In the genomic region with DNA sequence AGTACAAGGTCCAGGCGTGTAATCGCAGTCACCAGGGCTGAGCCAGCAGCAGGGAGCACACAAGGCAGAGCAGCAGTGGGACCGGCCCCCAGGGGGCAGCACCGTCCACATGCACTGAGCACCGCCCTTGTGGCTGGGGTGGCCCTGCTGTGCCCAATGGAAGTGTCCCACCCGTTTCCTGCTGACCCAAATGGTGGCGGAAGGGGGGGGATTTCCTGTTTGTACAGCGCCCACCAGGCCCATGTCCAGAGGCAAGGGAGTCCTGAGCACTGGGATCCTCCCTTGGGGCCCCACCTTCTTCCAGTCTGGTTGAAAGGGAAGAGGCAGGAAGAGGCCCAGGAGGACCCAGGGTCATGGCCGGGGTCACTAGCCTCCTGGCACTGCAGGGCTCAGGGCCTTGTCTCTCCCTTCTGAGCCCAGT, we compare ENCODE assay signal across 7 mouse cellular contexts. TPM values are rescaled to one million over a fixed set of nuclear protein-coding genes. Genes with fewer than 3 reads are reported as not detected.
A peak's percentile ranks its signal among the peaks of the same experiment; 100 is the strongest.
DNase-seq lines count a peak whose midpoint lies in the region; ATAC-seq and TF ChIP-seq lines count a peak whose summit lies in the region.

No protein-coding gene starts in this region.

- 15% methylated on average over 9 of the region's 9 CpGs for WGBS in embryonic facial prominence, embryonic 11.5 days
- WGBS in heart, embryonic 11.5 days (ENCODE audit: insufficient replicate concordance) = 12% methylated on average over 9 of the region's 9 CpGs
- WGBS in kidney, embryonic 16.5 days = 21% methylated on average over 9 of the region's 9 CpGs

- H3K27ac ChIP-seq in embryonic facial prominence, embryonic 11.5 days (replicated peaks; ENCODE audit: low read depth, low read length) = peak overlapping the region; percentile 41; the same call in 1 of the 2 replicates
- peak overlapping the region; percentile 72 for H3K27ac ChIP-seq in heart, embryonic 11.5 days (ENCODE audit: low read depth, low read length)
- peak overlapping the region; percentile 85 for H3K27ac ChIP-seq in kidney, embryonic 16.5 days (ENCODE audit: low read length)

- peak; percentile 61 for TF ChIP-seq CTCF in E14TG2a.4 (conservative IDR thresholded peaks at IDR 0.05; ENCODE audit: low read length)

- peak; percentile 85 for DNase-seq in adrenal gland, adult 8-10 months
- DNase-seq in embryonic facial prominence, embryonic 11.5 days (ENCODE audit: low spot score) = peak; percentile 69
- peak; percentile 95 for DNase-seq in lung, postnatal 14 days
- peak; percentile 74 for DNase-seq in spleen, adult 12 weeks (ENCODE audit: low spot score)

- 0 out of 2 replicates have a peak, but pooled peaks cover 8% of the 10 kb centered on the region for H3K27me3 ChIP-seq in E14TG2a.4 (ENCODE audit: insufficient read depth, low read length)
- H3K27me3 ChIP-seq in embryonic facial prominence, embryonic 11.5 days (ENCODE audit: control insufficient read depth, insufficient read depth, low read length) = peaks cover 2% of the 10 kb centered on the region; the same call in 1 of the 2 replicates
- peaks cover 8% of the 10 kb centered on the region; the same call in 1 of the 2 replicates for H3K27me3 ChIP-seq in heart, embryonic 11.5 days (ENCODE audit: control insufficient read depth, insufficient read depth, low read length)
- H3K27me3 ChIP-seq in kidney, embryonic 16.5 days (ENCODE audit: insufficient read depth, low read length) = no peaks in the 10 kb centered on the region

- no peak overlapping the region for H3K9ac ChIP-seq in embryonic facial prominence, embryonic 11.5 days (replicated peaks; ENCODE audit: low read length)
- no peak overlapping the region for H3K9ac ChIP-seq in heart, embryonic 11.5 days (ENCODE audit: low read depth, low read length)
- H3K9ac ChIP-seq in kidney, embryonic 16.5 days (replicated peaks; ENCODE audit: low read length) = peak overlapping the region; percentile 6; the same call in 1 of the 2 replicates

- no peaks in the 10 kb centered on the region for H3K9me3 ChIP-seq in E14TG2a.4 (ENCODE audit: low read length)
- no peaks in the 10 kb centered on the region for H3K9me3 ChIP-seq in embryonic facial prominence, embryonic 11.5 days (replicated peaks; ENCODE audit: control insufficient read depth, low read length)
- no peaks in the 10 kb centered on the region for H3K9me3 ChIP-seq in heart, embryonic 11.5 days (replicated peaks; ENCODE audit: control insufficient read depth, low read length)
- H3K9me3 ChIP-seq in kidney, embryonic 16.5 days (ENCODE audit: low read length) = no peaks in the 10 kb centered on the region

- peak; percentile 7; the same call in 1 of the 2 replicates for ATAC-seq in embryonic facial prominence, embryonic 11.5 days (replicated peaks; ENCODE audit: insufficient number of reproducible peaks, low FRiP score, low TSS enrichment, low read depth)
- 0 out of 2 replicates have a peak, but pooled peaks have one; percentile 11 for ATAC-seq in heart, embryonic 11.5 days (replicated peaks; ENCODE audit: insufficient number of reproducible peaks, low FRiP score, low TSS enrichment)
- peak; percentile 56 for ATAC-seq in kidney, embryonic 16.5 days (ENCODE audit: low FRiP score, low TSS enrichment)

- H3K4me2 ChIP-seq in embryonic facial prominence, embryonic 11.5 days (ENCODE audit: low read depth, low read length) = no peak overlapping the region
- H3K4me2 ChIP-seq in heart, embryonic 11.5 days = peak overlapping the region; percentile 20
- peak overlapping the region; percentile 31 for H3K4me2 ChIP-seq in kidney, embryonic 16.5 days (replicated peaks; ENCODE audit: low read depth, low read length)

- H3K36me3 ChIP-seq in E14TG2a.4 (ENCODE audit: insufficient read depth, low read length) = peaks cover 55% of the 10 kb centered on the region
- H3K36me3 ChIP-seq in embryonic facial prominence, embryonic 11.5 days (replicated peaks; ENCODE audit: control insufficient read depth, insufficient read depth, low read depth, low read length) = no peaks in the 10 kb centered on the region; the same call in 1 of the 2 replicates
- H3K36me3 ChIP-seq in heart, embryonic 11.5 days (ENCODE audit: control insufficient read depth, insufficient read depth, low read length) = peaks cover 5% of the 10 kb centered on the region; the same call in 1 of the 2 replicates
- peaks cover 37% of the 10 kb centered on the region; the same call in 1 of the 2 replicates for H3K36me3 ChIP-seq in kidney, embryonic 16.5 days (ENCODE audit: insufficient read depth, low read length)

- H3K4me1 ChIP-seq in E14TG2a.4 (replicated peaks; ENCODE audit: low read depth, low read length) = peaks cover 99% of the 10 kb centered on the region
- H3K4me1 ChIP-seq in embryonic facial prominence, embryonic 11.5 days (ENCODE audit: control insufficient read depth, insufficient read depth, low read length) = peaks cover 15% of the 10 kb centered on the region
- H3K4me1 ChIP-seq in heart, embryonic 11.5 days (ENCODE audit: control insufficient read depth, insufficient read depth, low read length) = peaks cover 84% of the 10 kb centered on the region
- H3K4me1 ChIP-seq in kidney, embryonic 16.5 days (ENCODE audit: insufficient read depth, low read length) = peaks cover 82% of the 10 kb centered on the region

- peak overlapping the region; percentile 66 for H3K4me3 ChIP-seq in E14TG2a.4 (replicated peaks; ENCODE audit: low read length)
- H3K4me3 ChIP-seq in embryonic facial prominence, embryonic 11.5 days (ENCODE audit: low read depth, low read length) = no peak overlapping the region
- H3K4me3 ChIP-seq in heart, embryonic 11.5 days (ENCODE audit: low read depth, low read length) = 0 out of 2 replicates have a peak overlapping the region, but pooled peaks have one; percentile 9
- no peak overlapping the region for H3K4me3 ChIP-seq in kidney, embryonic 16.5 days (ENCODE audit: low read length)

RNA-seq across cellular contexts. Expression of a gene that starts 16.0 kb away (rescaled TPM):
- total RNA-seq in adrenal gland, adult 8-10 months (2022) = 1 to 10 TPM in 2 of 4 experiments, under 1 TPM in 2; 0.78 to 2.0 (median 0.96) TPM
- polyA plus RNA-seq in embryonic facial prominence, embryonic 11.5 days (2014; fragmentation: Nextera tagmentation; extraction: Ambion mirVana) = 3.4 and 4.1 TPM in 2 replicates
- 4.2 and 5.8 TPM in 2 replicates for polyA plus RNA-seq in heart, embryonic 11.5 days (2014; fragmentation: Nextera tagmentation; extraction: Ambion mirVana)
- 42.7 and 44.1 TPM in 2 replicates for polyA plus RNA-seq in kidney, embryonic 16.5 days (2015; fragmentation: Nextera tagmentation; extraction: Ambion mirVana)

RNA-seq across cellular contexts. Expression of a gene that starts 20.1 kb away (rescaled TPM):
- 1 to 10 TPM; 2.0 to 4.2 (median 2.6) TPM for total RNA-seq in adrenal gland, adult 8-10 months (2022)
- 0.63 TPM in 1 of 2 replicates, not detected in the other for polyA plus RNA-seq in embryonic facial prominence, embryonic 11.5 days (2014; fragmentation: Nextera tagmentation; extraction: Ambion mirVana)
- 0.55 and 1.2 TPM in 2 replicates for polyA plus RNA-seq in heart, embryonic 11.5 days (2014; fragmentation: Nextera tagmentation; extraction: Ambion mirVana)
- 1.4 and 1.6 TPM in 2 replicates for polyA plus RNA-seq in kidney, embryonic 16.5 days (2015; fragmentation: Nextera tagmentation; extraction: Ambion mirVana)

RNA-seq across cellular contexts. Expression of a gene that starts 24.6 kb away (rescaled TPM):
- 1 to 10 TPM in 2 of 4 experiments, under 1 TPM in 2; 0.65 to 2.9 (median 1.0) TPM for total RNA-seq in adrenal gland, adult 8-10 months (2022)
- 2.5 and 4.1 TPM in 2 replicates for polyA plus RNA-seq in embryonic facial prominence, embryonic 11.5 days (2014; fragmentation: Nextera tagmentation; extraction: Ambion mirVana)
- 1.4 and 2.9 TPM in 2 replicates for polyA plus RNA-seq in heart, embryonic 11.5 days (2014; fragmentation: Nextera tagmentation; extraction: Ambion mirVana)
- 5.0 and 5.2 TPM in 2 replicates for polyA plus RNA-seq in kidney, embryonic 16.5 days (2015; fragmentation: Nextera tagmentation; extraction: Ambion mirVana)

RNA-seq across cellular contexts. Expression of a gene that starts 24.7 kb away (rescaled TPM):
- total RNA-seq in adrenal gland, adult 8-10 months (2022) = 10 to 100 TPM; 49.8 to 60.2 (median 55.0) TPM
- 45.0 and 52.5 TPM in 2 replicates for polyA plus RNA-seq in embryonic facial prominence, embryonic 11.5 days (2014; fragmentation: Nextera tagmentation; extraction: Ambion mirVana)
- 47.5 and 61.4 TPM in 2 replicates for polyA plus RNA-seq in heart, embryonic 11.5 days (2014; fragmentation: Nextera tagmentation; extraction: Ambion mirVana)
- polyA plus RNA-seq in kidney, embryonic 16.5 days (2015; fragmentation: Nextera tagmentation; extraction: Ambion mirVana) = 87.6 and 104 TPM in 2 replicates

RNA-seq across cellular contexts. Expression of a gene that starts 30.6 kb away (rescaled TPM):
- total RNA-seq in adrenal gland, adult 8-10 months (2022) = 10 to 100 TPM; 47.1 to 52.7 (median 49.9) TPM
- polyA plus RNA-seq in embryonic facial prominence, embryonic 11.5 days (2014; fragmentation: Nextera tagmentation; extraction: Ambion mirVana) = 92.1 and 95.0 TPM in 2 replicates
- polyA plus RNA-seq in heart, embryonic 11.5 days (2014; fragmentation: Nextera tagmentation; extraction: Ambion mirVana) = 66.1 and 70.0 TPM in 2 replicates
- polyA plus RNA-seq in kidney, embryonic 16.5 days (2015; fragmentation: Nextera tagmentation; extraction: Ambion mirVana) = 111 and 115 TPM in 2 replicates

Comparison
In these comparisons a context has a peak if more than half of its experiments do, and no peak if none do; other contexts are left out.
1. H3K4me3 ChIP-seq: peak in E14TG2a.4 (single experiment) and heart, embryonic 11.5 days (single experiment); none in embryonic facial prominence, embryonic 11.5 days (single experiment) and kidney, embryonic 16.5 days (single experiment).
2. Peak in every context shown above with its lines, with median percentiles within 50 percentile points of each other: DNase-seq, ATAC-seq and H3K27ac ChIP-seq.